Mouse (Mus musculus) forebrain, embryonic 14.5 days (tissue): ENCODE measurements around the gene Slc13a4. TPM values are rescaled to one million over a fixed set of nuclear protein-coding genes. Genes with fewer than 3 reads are reported as not detected.

Source experiments
- ATAC-seq: fragments of 200-750 bp; cut with Nextera tagmentation; 2 replicates; pipeline ENCODE4 v1.8.0; 2017; ENCODE audit warnings: mild to moderate bottlenecking, moderate library complexity
- DNase-seq: peaks from one replicate; pipeline ENCODE4 v3.0.0-alpha.2; 2015; ENCODE audit warnings: low spot score
- H3K27ac ChIP-seq: fragments of 300-500 bp; sonication (generic); 2 replicates; pipeline ENCODE4 v1.5.1; 2014; ENCODE audit warnings: low read depth, mild to moderate bottlenecking, control low read depth, low read length, moderate library complexity
- H3K27me3 ChIP-seq: fragments of 300-500 bp; sonication (generic); replicated peaks from 2 replicates; pipeline ENCODE4 v1.6.1; 2014; ENCODE audit warnings: low read length, control low read depth, mixed read lengths; ENCODE audit not compliant: control insufficient read depth, insufficient read depth
- H3K36me3 ChIP-seq: fragments of 300-500 bp; sonication (generic); 2 replicates; pipeline ENCODE4 v1.6.1; 2014; ENCODE audit warnings: low read length, control low read depth; ENCODE audit not compliant: control insufficient read depth, insufficient read depth
- H3K4me1 ChIP-seq: fragments of 300-500 bp; sonication (generic); 2 replicates; pipeline ENCODE4 v1.6.1; 2014; ENCODE audit warnings: antibody characterized with exemption, low read length, control low read depth; ENCODE audit not compliant: control insufficient read depth, insufficient read depth
- H3K4me2 ChIP-seq: fragments of 300-500 bp; sonication (generic); 2 replicates; pipeline ENCODE4 v1.6.1; 2014; ENCODE audit warnings: mild to moderate bottlenecking, control low read depth, low read length
- H3K4me3 ChIP-seq: fragments of 300-500 bp; sonication (generic); 2 replicates; pipeline ENCODE4 v1.5.1; 2014; ENCODE audit warnings: low read depth, low read length, control low read depth
- H3K9ac ChIP-seq: fragments of 300-500 bp; sonication (generic); 2 replicates; pipeline ENCODE4 v1.6.1; 2014; ENCODE audit warnings: mild to moderate bottlenecking, low read length, control low read depth, moderate library complexity
- H3K9me3 ChIP-seq: fragments of 300-500 bp; sonication (generic); replicated peaks from 2 replicates; pipeline ENCODE4 v1.6.1; 2016; ENCODE audit warnings: low read length, control low read depth, mixed read lengths; ENCODE audit not compliant: control insufficient read depth
- WGBS: fragments of 180-500 bp; shearing (Covaris S2); extraction: QIAGEN DNeasy Blood & Tissue Kit; methylation state at CpG from one replicate; pipeline ENCODE4 v1.1.7; 2014; 5-methylcytosine and 5-hydroxymethylcytosine counted together
- polyA plus RNA-seq: library from polyadenylated mRNA; unstranded; fragments of >200 nt; fragmentation: Nextera tagmentation; extraction: Ambion mirVana; gene quantifications from 2 replicates; pipeline ENCODE4 v1.2.1, GENCODE M21; 2014

Slc13a4 gene
- polyA plus RNA-seq, 1 experiment from 2014 or later = 2.7 TPM

DNA sequence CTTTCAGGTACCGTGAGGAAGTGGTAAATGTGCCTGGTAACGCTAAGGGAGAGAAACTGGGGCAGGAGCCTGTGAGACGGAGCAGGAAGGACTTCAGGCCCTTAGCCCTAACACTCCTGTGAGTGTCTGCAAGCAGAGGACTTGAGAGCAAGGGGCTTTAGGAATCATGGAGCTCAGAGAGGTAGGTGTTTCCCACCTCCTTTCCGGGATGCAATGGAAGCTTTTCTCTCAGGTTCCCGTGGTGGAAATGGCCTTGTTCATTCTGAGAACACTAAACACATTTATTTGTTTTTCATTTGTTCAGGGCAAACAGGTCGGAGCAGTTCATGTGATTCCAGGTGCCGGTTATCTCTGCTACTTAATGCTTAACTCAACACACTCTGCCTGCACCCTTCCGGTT, 29.9 kb upstream of the Slc13a4 start:
- DNase-seq = no peak
- Histone ChIP-seq H3K4me1 (no peaks in the 10 kb centered on the region), H3K9me3 (no peaks in the 10 kb centered on the region), H3K4me3 (no peak overlapping the region), H3K27ac (no peak overlapping the region), H3K27me3 (no peaks in the 10 kb centered on the region), H3K9ac (no peak overlapping the region), H3K4me2 (no peak overlapping the region), H3K36me3 (no peaks in the 10 kb centered on the region)
- WGBS = 85% methylated on average over 8 of the region's 8 CpGs
- ATAC-seq = no peak

DNA sequence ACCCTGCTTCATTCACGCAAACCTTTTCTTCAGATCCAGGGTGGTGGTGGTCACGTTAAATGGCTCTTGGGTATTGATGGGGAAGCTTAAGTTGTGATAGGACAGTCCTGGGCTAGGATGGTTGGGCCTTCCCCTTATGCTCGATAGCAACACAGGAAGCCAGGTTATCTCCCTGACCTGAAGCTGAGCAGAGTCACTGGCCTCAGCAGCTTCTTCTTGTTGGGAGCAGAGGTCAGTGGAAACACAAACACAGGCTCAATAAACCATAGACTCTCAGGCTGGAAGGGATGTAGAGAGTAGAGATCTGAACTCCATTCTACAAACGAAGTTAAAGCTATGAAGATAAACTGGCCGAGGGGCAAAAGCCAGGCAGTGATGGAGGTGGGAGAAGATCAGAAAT, 27.5 kb upstream of the Slc13a4 start:
- no peak overlapping the region for H3K27ac ChIP-seq
- no peaks in the 10 kb centered on the region for H3K27me3 ChIP-seq
- WGBS = 86% methylated on average over 5 of the region's 5 CpGs
- DNase-seq = no peak
- no peaks in the 10 kb centered on the region for H3K36me3 ChIP-seq
- H3K4me2 ChIP-seq = no peak overlapping the region
- no peak for ATAC-seq
- H3K4me3 ChIP-seq = no peak overlapping the region
- H3K9ac ChIP-seq = no peak overlapping the region
- H3K9me3 ChIP-seq = no peaks in the 10 kb centered on the region
- no peaks in the 10 kb centered on the region for H3K4me1 ChIP-seq

DNA sequence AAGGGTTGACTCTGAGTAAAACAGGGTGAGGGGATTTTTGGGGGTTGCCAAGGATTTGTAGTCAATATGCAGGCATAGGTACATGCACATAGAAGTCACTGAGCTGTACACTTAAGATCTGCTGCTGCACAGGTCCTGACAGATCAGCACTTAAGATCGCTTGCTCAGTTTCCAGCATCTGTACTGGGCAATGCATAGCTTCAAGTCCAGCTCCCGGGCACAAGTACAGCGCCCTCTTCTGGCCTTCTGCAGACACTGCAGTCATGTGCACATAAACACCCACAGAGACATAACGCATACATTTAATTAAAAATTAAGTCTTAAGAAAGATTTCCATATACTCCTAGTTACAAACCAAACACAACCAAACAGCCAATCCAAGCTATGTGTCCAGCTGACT, 26.3 kb upstream of the Slc13a4 start:
- Histone ChIP-seq H3K9me3 (no peaks in the 10 kb centered on the region), H3K9ac (no peak overlapping the region), H3K4me3 (no peak overlapping the region), H3K4me1 (no peaks in the 10 kb centered on the region), H3K4me2 (no peak overlapping the region), H3K36me3 (no peaks in the 10 kb centered on the region), H3K27me3 (no peaks in the 10 kb centered on the region), H3K27ac (no peak overlapping the region)
- 73% methylated on average over 4 of the region's 4 CpGs for WGBS
- ATAC-seq (no peak), DNase-seq (no peak)

DNA sequence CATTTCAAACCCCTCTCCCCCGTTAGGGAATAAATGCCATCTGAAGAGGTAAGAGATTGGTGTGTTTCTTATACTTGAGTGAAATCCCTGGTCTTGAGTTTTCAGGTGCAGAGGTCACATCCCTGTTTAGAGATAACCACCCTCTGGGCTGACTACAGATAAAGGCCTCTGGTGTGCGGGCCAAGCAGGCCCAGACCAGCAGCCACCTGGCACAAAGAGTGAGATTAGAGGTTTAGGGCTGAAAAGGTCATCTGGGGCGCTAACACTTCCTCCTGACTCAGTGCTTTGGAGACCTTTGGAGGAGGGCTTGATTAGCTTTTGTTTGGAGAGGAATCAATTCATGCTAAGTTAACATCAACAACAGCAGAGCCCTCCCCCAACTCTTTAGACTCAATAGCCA, 25.7 kb upstream of the Slc13a4 start:
- Histone ChIP-seq H3K9me3 (no peaks in the 10 kb centered on the region), H3K27me3 (no peaks in the 10 kb centered on the region), H3K9ac (no peak overlapping the region), H3K4me1 (no peaks in the 10 kb centered on the region), H3K4me2 (no peak overlapping the region), H3K36me3 (no peaks in the 10 kb centered on the region), H3K27ac (no peak overlapping the region), H3K4me3 (no peak overlapping the region)
- WGBS = 8% methylated on average over 3 of the region's 3 CpGs
- DNase-seq = no peak
- no peak for ATAC-seq

DNA sequence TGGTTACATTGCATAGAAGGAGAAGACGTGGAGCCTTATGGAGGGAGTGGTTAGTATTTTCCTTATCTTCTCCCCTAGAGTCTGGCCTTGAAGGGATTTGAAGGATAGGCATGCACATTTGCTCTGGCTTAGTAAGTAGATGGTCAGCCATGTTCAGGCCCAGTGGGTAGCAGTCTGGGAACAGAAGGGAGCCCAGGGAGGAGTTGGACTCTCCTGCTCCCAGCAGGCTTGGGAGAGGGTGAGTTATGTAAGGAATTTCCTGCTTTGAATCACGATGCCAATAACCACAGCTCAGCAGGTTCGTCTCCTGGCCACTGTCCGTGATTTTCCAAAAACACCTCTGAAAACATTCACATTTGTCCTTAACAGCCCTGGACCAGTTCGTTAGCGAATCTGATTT, 22.9 kb upstream of the Slc13a4 start:
- H3K4me3 ChIP-seq = no peak overlapping the region
- no peaks in the 10 kb centered on the region for H3K4me1 ChIP-seq
- no peaks in the 10 kb centered on the region for H3K27me3 ChIP-seq
- no peak overlapping the region for H3K9ac ChIP-seq
- H3K27ac ChIP-seq = no peak overlapping the region
- WGBS = 54% methylated on average over 6 of the region's 6 CpGs
- H3K4me2 ChIP-seq = no peak overlapping the region
- no peaks in the 10 kb centered on the region for H3K36me3 ChIP-seq
- H3K9me3 ChIP-seq = no peaks in the 10 kb centered on the region
- DNase-seq = no peak
- no peak for ATAC-seq

DNA sequence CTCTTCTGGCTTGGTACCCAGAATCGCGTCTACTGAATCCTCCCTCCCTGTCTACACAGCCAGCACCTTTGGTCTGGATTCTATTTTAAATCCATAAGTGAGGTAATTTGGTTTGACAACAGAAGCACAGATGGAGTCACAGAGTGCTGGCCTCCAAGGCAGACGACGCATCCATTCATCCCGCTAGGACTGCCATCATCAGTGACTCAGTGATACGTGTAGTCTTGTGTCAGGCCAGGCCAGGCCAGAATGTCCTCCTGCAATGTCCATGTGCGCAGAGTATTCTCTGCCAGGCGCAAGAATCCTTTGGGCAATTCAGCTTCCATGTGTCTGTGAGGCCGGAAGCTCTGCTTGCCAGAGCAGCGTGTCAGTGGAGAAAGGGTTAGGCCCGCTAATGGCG, 22.0 kb upstream of the Slc13a4 start:
- Histone ChIP-seq H3K4me1 (no peaks in the 10 kb centered on the region), H3K4me3 (no peak overlapping the region), H3K9ac (no peak overlapping the region), H3K27me3 (no peaks in the 10 kb centered on the region), H3K9me3 (no peaks in the 10 kb centered on the region), H3K36me3 (no peaks in the 10 kb centered on the region), H3K27ac (no peak overlapping the region), H3K4me2 (no peak overlapping the region)
- DNase-seq (no peak), ATAC-seq (no peak)
- 92% methylated on average over 12 of the region's 12 CpGs for WGBS

DNA sequence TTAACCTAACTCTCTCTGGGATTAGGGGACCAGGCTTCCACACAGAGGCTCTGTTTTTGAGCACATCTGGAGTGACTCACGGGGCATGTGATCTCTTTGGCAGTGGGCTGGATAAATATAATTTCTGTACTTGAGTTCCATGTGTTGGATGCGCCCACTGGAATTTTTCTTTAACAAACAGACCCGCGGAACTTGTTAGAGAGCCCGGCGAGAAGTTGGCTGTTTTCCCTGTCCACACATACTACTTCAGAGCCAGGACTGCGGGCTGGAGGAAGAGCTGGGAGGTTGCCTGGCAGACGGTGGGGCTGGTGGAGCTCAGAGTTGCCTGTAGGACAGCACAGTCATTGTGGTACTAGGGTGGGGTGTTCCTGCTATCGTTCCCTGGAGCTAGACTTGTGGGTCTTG, 18.2 kb upstream of the Slc13a4 start, which contains the start of gene Fam180a:
TSS of gene Fam180a (minus strand) at position 31 of the 405 bp plus-strand sequence.
- H3K4me1 ChIP-seq = no peaks in the 10 kb centered on the region
- H3K9ac ChIP-seq = no peak within 1 kb of the TSS
- no peak within 1 kb of the TSS for H3K4me3 ChIP-seq
- no peak within 1 kb of the TSS for H3K27ac ChIP-seq
- no peaks in the 10 kb centered on the region for H3K9me3 ChIP-seq
- no peak for DNase-seq
- H3K27me3 ChIP-seq = no peaks in the 10 kb centered on the region
- ATAC-seq = no peak
- WGBS = 86% methylated on average over 9 of the region's 9 CpGs
- no peaks in the 10 kb centered on the region for H3K36me3 ChIP-seq
- no peak within 1 kb of the TSS for H3K4me2 ChIP-seq

DNA sequence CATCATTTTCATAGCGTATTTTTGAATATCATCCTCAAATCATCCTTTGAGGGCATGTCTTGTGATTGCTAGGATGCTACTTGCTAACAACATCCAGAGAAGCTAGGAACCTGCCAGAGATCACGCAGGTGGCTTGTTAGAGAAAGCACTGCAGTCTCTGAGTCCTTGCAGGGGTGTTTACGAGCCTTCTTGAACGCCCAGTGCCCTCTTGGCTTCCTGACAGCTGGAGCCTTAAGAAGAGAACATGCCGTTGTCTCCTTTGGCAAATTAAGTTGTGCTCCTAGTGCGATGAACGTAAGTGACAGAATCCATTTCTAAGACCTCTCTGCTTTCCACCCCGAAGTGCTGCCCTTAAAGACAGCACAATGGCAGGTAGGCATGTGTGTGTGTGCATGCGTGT, 16.4 kb upstream of the Slc13a4 start:
- H3K9me3 ChIP-seq = no peaks in the 10 kb centered on the region
- no peak overlapping the region for H3K4me3 ChIP-seq
- no peaks in the 10 kb centered on the region for H3K36me3 ChIP-seq
- H3K27ac ChIP-seq = no peak overlapping the region
- H3K4me1 ChIP-seq = no peaks in the 10 kb centered on the region
- no peak overlapping the region for H3K4me2 ChIP-seq
- no peaks in the 10 kb centered on the region for H3K27me3 ChIP-seq
- H3K9ac ChIP-seq = no peak overlapping the region
- ATAC-seq = no peak
- 76% methylated on average over 9 of the region's 9 CpGs for WGBS
- no peak for DNase-seq

DNA sequence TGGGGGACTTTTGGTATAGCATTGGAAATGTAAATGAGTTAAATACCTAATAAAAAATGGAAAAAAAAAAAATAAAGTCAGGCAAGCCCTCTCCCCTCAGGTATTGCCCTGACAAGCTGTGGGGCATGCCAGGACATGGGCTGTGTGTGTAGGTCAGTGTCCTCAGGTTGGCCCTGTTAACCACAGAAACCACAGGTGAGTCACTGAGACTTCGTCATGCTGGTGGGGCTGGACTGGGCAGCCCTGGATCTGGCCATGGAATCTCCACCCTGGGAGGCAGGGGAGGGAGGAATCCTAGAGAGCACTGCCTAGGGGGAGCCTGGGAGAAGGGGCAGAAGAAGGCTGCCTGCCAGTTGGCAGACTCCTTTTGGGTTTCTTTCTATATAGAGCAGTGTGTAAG, 15.1 kb upstream of the Slc13a4 start:
- DNase-seq = no peak

More for the DNA sequence above, 15.1 kb upstream of the Slc13a4 start:
- Histone ChIP-seq H3K36me3 (no peaks in the 10 kb centered on the region), H3K4me2 (no peak overlapping the region), H3K4me1 (no peaks in the 10 kb centered on the region), H3K9ac (no peak overlapping the region), H3K9me3 (no peaks in the 10 kb centered on the region), H3K27ac (no peak overlapping the region), H3K27me3 (no peaks in the 10 kb centered on the region), H3K4me3 (no peak overlapping the region)
- WGBS = 50% methylated on average over 1 of the region's 1 CpGs
- no peak for ATAC-seq
